Mouse (Mus musculus): ENCODE data around the gene Ankrd11. TPM values are rescaled to one million over a fixed set of nuclear protein-coding genes. Genes with fewer than 3 reads are reported as not detected.

Ankrd11 gene
- polyA plus RNA-seq, 1 experiment, result 56.4 TPM

DNA sequence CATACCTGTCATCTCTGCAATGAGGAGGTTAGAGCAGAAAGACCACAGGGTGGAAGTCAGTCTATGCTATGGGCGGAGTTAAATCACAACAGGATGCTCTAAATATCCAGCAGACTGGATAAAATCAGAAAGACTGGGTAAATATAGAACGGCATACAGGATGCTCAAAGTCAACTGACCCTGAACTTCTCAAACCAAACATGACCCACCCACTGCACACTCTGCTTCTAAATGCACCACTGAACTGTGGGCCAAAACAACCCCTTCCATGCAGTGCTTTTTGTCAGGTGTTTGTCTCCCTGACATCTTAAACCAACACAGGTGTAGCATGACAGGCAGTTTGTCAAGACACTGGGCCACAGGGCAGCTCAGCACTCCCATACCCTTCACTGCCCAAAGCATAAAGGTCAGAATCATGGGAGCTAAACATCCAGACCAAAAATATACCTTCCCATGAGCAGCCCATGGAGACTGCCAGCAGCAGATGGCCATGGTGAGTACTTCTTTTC is 104.5 kb downstream of the Ankrd11 start:
- no peak overlapping the region for H3ac ChIP-seq (ENCODE audit: control insufficient read depth, insufficient read length)
- H3K36me3 ChIP-seq (ENCODE audit: control insufficient read depth, insufficient read depth), result no peaks in the 10 kb centered on the region
- H3K4me2 ChIP-seq (ENCODE audit: low read depth), result no peak overlapping the region
- no peak overlapping the region for H3K4me3 ChIP-seq
- peaks cover 100% of the 10 kb centered on the region for H3K79me2 ChIP-seq (ENCODE audit: control insufficient read depth, insufficient read depth)
- H3K27me3 ChIP-seq (ENCODE audit: control insufficient read depth, insufficient read depth, insufficient read length), result no peaks in the 10 kb centered on the region
- TF ChIP-seq REST (IDR thresholded peaks at IDR 0.05; ENCODE audit: insufficient read depth, insufficient read length) (no peak), USF1 (IDR thresholded peaks at IDR 0.05; ENCODE audit: low read depth) (no peak)

DNA sequence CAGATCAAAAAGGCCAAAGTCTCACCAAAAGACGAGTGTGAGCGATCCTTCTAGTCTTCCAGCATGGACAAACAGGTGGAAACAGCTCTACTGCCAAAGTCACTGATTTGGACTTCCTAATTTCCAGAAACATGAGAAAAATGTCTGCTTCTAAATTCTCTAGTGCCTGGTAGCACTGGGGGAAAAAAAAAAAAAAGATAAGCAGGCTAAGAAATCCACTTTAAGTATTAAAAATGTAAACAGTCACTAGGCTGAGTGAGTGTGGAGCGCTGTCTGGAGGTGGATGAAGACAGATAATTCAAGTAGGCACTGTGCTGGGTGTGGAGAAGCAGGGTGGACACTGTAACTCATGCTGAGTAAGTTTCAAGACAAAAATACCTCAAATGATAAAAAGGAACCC is 106.2 kb downstream of the Ankrd11 start:
- no peaks in the 10 kb centered on the region for H3K36me3 ChIP-seq (ENCODE audit: control insufficient read depth, insufficient read depth)
- H3K4me3 ChIP-seq, result no peak overlapping the region
- no peak overlapping the region for H3K4me2 ChIP-seq (ENCODE audit: low read depth)
- peaks cover 100% of the 10 kb centered on the region for H3K79me2 ChIP-seq (ENCODE audit: control insufficient read depth, insufficient read depth)
- no peaks in the 10 kb centered on the region for H3K27me3 ChIP-seq (ENCODE audit: control insufficient read depth, insufficient read depth, insufficient read length)
- no peak overlapping the region for H3ac ChIP-seq (ENCODE audit: control insufficient read depth, insufficient read length)
- no peak for TF ChIP-seq TCF3 (IDR thresholded peaks at IDR 0.05; ENCODE audit: insufficient read length, low read depth)
- no peak for TF ChIP-seq MYOG (IDR thresholded peaks at IDR 0.05; ENCODE audit: control insufficient read depth in 1 of 3, insufficient read depth in 1 of 3, insufficient read length in 2 of 3, low read depth in 2 of 3)
- no peak for TF ChIP-seq SRF (IDR thresholded peaks at IDR 0.05; ENCODE audit: control insufficient read depth, insufficient read length, low read depth)
- TF ChIP-seq TCF12 (IDR thresholded peaks at IDR 0.05; ENCODE audit: insufficient read depth, poor library complexity, severe bottlenecking), result no peak
- no peak for TF ChIP-seq POLR2A (IDR thresholded peaks at IDR 0.05; ENCODE audit: insufficient read length, low read depth)
- no peak for TF ChIP-seq MAX (IDR thresholded peaks at IDR 0.05; ENCODE audit: low read depth)
- no peak for TF ChIP-seq POLR2AphosphoS2 (IDR thresholded peaks at IDR 0.05; ENCODE audit: insufficient read length, low read depth)
- TF ChIP-seq REST (IDR thresholded peaks at IDR 0.05; ENCODE audit: insufficient read depth, insufficient read length), result no peak
- TF ChIP-seq USF1 (IDR thresholded peaks at IDR 0.05; ENCODE audit: low read depth), result no peak
- no peak for TF ChIP-seq CEBPB (IDR thresholded peaks at IDR 0.05; ENCODE audit: insufficient read depth, poor library complexity, severe bottlenecking)
- no peak for TF ChIP-seq MYOD1 (IDR thresholded peaks at IDR 0.05; ENCODE audit: control insufficient read depth in 1 of 3, insufficient read length in 2 of 3, low read depth in 2 of 3)
- no peak for TF ChIP-seq E2F4 (IDR thresholded peaks at IDR 0.05; ENCODE audit: insufficient read depth)

DNA sequence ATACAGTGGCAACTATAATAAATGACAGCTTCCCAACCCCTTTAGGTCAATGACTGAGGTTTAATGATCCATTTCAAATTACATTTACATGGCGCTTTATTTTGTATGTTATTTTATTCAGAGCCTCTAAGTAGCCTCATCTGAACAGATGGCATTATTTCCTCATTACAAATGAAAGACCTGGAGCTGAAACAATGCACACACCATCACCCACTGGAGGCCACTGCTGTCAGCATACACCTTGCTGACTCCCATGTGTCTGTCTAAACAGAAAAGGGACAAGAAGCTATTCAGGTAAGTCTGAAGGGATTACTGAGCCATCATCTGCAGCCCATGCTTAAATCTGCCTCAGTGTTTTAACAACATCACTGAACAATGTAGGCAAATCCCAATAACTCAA is 107.0 kb downstream of the Ankrd11 start:
- TF ChIP-seq E2F4 (IDR thresholded peaks at IDR 0.05; ENCODE audit: insufficient read depth), result no peak
- Histone ChIP-seq H3K4me2 (ENCODE audit: low read depth) (no peak overlapping the region), H3K27me3 (ENCODE audit: control insufficient read depth, insufficient read depth, insufficient read length) (no peaks in the 10 kb centered on the region), H3ac (ENCODE audit: control insufficient read depth, insufficient read length) (no peak overlapping the region), H3K36me3 (ENCODE audit: control insufficient read depth, insufficient read depth) (no peaks in the 10 kb centered on the region), H3K4me3 (no peak overlapping the region), H3K79me2 (ENCODE audit: control insufficient read depth, insufficient read depth) (peaks cover 100% of the 10 kb centered on the region)

DNA sequence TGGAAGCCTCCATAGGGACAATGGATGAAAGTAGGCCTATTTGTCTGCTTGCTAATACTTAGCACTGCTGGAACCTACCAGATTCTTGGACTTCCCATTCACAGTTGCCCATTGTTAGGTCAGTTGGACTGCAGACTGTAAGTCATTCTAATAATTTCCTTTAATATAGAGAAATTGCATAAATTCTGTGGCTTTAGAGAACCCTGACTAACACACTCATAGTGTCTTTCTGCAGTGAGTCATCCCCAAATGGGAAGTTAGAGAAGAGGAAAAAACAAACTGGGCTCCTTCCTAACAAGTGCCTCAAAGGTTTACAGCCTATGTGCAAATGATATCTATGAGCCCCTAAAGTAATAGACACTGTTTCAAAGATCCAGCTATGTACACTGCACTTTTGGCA is 108.1 kb downstream of the Ankrd11 start:
- H3K36me3 ChIP-seq (ENCODE audit: control insufficient read depth, insufficient read depth), result no peaks in the 10 kb centered on the region
- TF ChIP-seq E2F4 (IDR thresholded peaks at IDR 0.05; ENCODE audit: insufficient read depth), result no peak
- peak; percentile 78 for TF ChIP-seq CEBPB (IDR thresholded peaks at IDR 0.05; ENCODE audit: insufficient read depth, poor library complexity, severe bottlenecking)
- peak overlapping the region; percentile 10 for H3K4me2 ChIP-seq (ENCODE audit: low read depth)
- H3K4me3 ChIP-seq, result no peak overlapping the region
- no peaks in the 10 kb centered on the region for H3K27me3 ChIP-seq (ENCODE audit: control insufficient read depth, insufficient read depth, insufficient read length)
- H3K79me2 ChIP-seq (ENCODE audit: control insufficient read depth, insufficient read depth), result peaks cover 100% of the 10 kb centered on the region
- no peak overlapping the region for H3ac ChIP-seq (ENCODE audit: control insufficient read depth, insufficient read length)

DNA sequence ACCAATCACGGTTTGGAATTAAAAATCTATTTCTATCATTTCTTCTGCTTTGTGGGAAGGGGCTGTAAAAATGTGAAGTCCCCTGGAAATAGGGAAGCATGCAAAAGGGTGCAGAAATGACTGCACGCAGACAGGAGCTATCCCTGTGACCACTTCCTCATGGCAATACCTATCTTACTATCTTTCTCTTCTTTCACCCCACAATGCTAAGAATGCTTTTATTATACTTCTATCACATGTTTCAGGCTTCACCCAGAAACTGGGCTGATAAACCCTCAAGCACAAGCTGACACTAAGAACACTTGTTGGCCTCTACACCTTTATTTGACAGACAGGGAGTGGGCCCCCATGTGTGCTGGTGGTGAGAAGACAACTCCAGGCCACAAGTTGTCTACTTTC is 109.5 kb downstream of the Ankrd11 start:
- TF ChIP-seq MYOD1 (IDR thresholded peaks at IDR 0.05; ENCODE audit: control insufficient read depth in 1 of 3, insufficient read length in 2 of 3, low read depth in 2 of 3) (no peak), SRF (IDR thresholded peaks at IDR 0.05; ENCODE audit: control insufficient read depth, insufficient read length, low read depth) (no peak), REST (IDR thresholded peaks at IDR 0.05; ENCODE audit: insufficient read depth, insufficient read length) (no peak), CEBPB (IDR thresholded peaks at IDR 0.05; ENCODE audit: insufficient read depth, poor library complexity, severe bottlenecking) (no peak), MYOG (IDR thresholded peaks at IDR 0.05; ENCODE audit: control insufficient read depth in 1 of 3, insufficient read depth in 1 of 3, insufficient read length in 2 of 3, low read depth in 2 of 3) (no peak), E2F4 (IDR thresholded peaks at IDR 0.05; ENCODE audit: insufficient read depth) (no peak), USF1 (IDR thresholded peaks at IDR 0.05; ENCODE audit: low read depth) (no peak), MAX (IDR thresholded peaks at IDR 0.05; ENCODE audit: low read depth) (no peak), POLR2AphosphoS2 (IDR thresholded peaks at IDR 0.05; ENCODE audit: insufficient read length, low read depth) (no peak), TCF12 (IDR thresholded peaks at IDR 0.05; ENCODE audit: insufficient read depth, poor library complexity, severe bottlenecking) (no peak), POLR2A (IDR thresholded peaks at IDR 0.05; ENCODE audit: insufficient read length, low read depth) (no peak)
- no peak overlapping the region for H3K4me2 ChIP-seq (ENCODE audit: low read depth)

More for the DNA sequence above, 109.5 kb downstream of the Ankrd11 start:
- Histone ChIP-seq H3K79me2 (ENCODE audit: control insufficient read depth, insufficient read depth) (peaks cover 100% of the 10 kb centered on the region), H3K4me3 (no peak overlapping the region), H3K27me3 (ENCODE audit: control insufficient read depth, insufficient read depth, insufficient read length) (no peaks in the 10 kb centered on the region), H3ac (ENCODE audit: control insufficient read depth, insufficient read length) (no peak overlapping the region), H3K36me3 (ENCODE audit: control insufficient read depth, insufficient read depth) (no peaks in the 10 kb centered on the region)

All from myocyte (in vitro differentiated cells).